Mouse (Mus musculus): Measurements from ENCODE around the gene Slamf9.
A peak's percentile ranks its signal among the peaks of the same experiment; 100 is the strongest.

The Slamf9 gene

GRCm38 (mm10) chr1:172489585-172490250 lies 14.6 kb downstream of the Slamf9 start:
- no peak for DNase-seq (ENCODE audit: low read depth, low spot score)

- peak; percentile 58 for DNase-seq (ENCODE audit: low read depth, low spot score)
Observed at GRCm38 (mm10) chr1:172490261-172490661, 15.1 kb downstream of the Slamf9 start.

- no peak for DNase-seq (ENCODE audit: low read depth, low spot score)
Observed at GRCm38 (mm10) chr1:172492047-172492446, 16.9 kb downstream of the Slamf9 start.

GRCm38 (mm10) chr1:172493516-172493915 lies 18.4 kb downstream of the Slamf9 start:
- DNase-seq (ENCODE audit: low read depth, low spot score), result no peak

GRCm38 (mm10) chr1:172496030-172496429 lies 20.9 kb downstream of the Slamf9 start:
- DNase-seq (ENCODE audit: low read depth, low spot score), result no peak

- DNase-seq (ENCODE audit: low read depth, low spot score), result no peak
Observed at GRCm38 (mm10) chr1:172497428-172497827, 22.3 kb downstream of the Slamf9 start.

GRCm38 (mm10) chr1:172499765-172500441 lies 24.7 kb downstream of the Slamf9 start, which contains the start of gene Tagln2:
Gene Tagln2, plus strand, starts transcription at chr1:172500047.
- DNase-seq (ENCODE audit: low read depth, low spot score), result peak; percentile 65

GRCm38 (mm10) chr1:172500451-172501370 lies 25.6 kb downstream of the Slamf9 start:
- peak; percentile 60 for DNase-seq (ENCODE audit: low read depth, low spot score)

GRCm38 (mm10) chr1:172501371-172502144 lies 26.4 kb downstream of the Slamf9 start:
- peak; percentile 72 for DNase-seq (ENCODE audit: low read depth, low spot score)

GRCm38 (mm10) chr1:172502145-172503110 lies 27.3 kb downstream of the Slamf9 start:
- DNase-seq (ENCODE audit: low read depth, low spot score), result no peak

GRCm38 (mm10) chr1:172503111-172503997 lies 28.2 kb downstream of the Slamf9 start:
- DNase-seq (ENCODE audit: low read depth, low spot score), result no peak

- DNase-seq (ENCODE audit: low read depth, low spot score), result no peak
Observed at GRCm38 (mm10) chr1:172504756-172505155, 29.6 kb downstream of the Slamf9 start.

GRCm38 (mm10) chr1:172507001-172507400 lies 31.8 kb downstream of the Slamf9 start:
- no peak for DNase-seq (ENCODE audit: low read depth, low spot score)

GRCm38 (mm10) chr1:172507701-172508100 lies 32.5 kb downstream of the Slamf9 start:
- no peak for DNase-seq (ENCODE audit: low read depth, low spot score)

- no peak for DNase-seq (ENCODE audit: low read depth, low spot score)
Observed at GRCm38 (mm10) chr1:172508172-172508571, 33.0 kb downstream of the Slamf9 start.

- DNase-seq (ENCODE audit: low read depth, low spot score), result no peak
Observed at GRCm38 (mm10) chr1:172509235-172509634, 34.1 kb downstream of the Slamf9 start.

GRCm38 (mm10) chr1:172509983-172510382 lies 34.8 kb downstream of the Slamf9 start:
- no peak for DNase-seq (ENCODE audit: low read depth, low spot score)

GRCm38 (mm10) chr1:172510421-172510972 lies 35.3 kb downstream of the Slamf9 start:
- DNase-seq (ENCODE audit: low read depth, low spot score), result no peak

GRCm38 (mm10) chr1:172512962-172513361 lies 37.8 kb downstream of the Slamf9 start:
- DNase-seq (ENCODE audit: low read depth, low spot score), result peak; percentile 64
